Mouse (Mus musculus) midbrain, embryonic 14.5 days (tissue): ENCODE data around the gene Svbp. TPM values are rescaled to one million over a fixed set of nuclear protein-coding genes. Genes with fewer than 3 reads are reported as not detected.

Source experiments
- ATAC-seq: fragments of 200-750 bp; cut with Nextera tagmentation; 2 replicates; pipeline ENCODE4 v1.8.0; 2017; ENCODE audit warnings: moderate number of reproducible peaks, moderate library complexity; ENCODE audit not compliant: low FRiP score, low TSS enrichment
- DNase-seq: peaks from one replicate; pipeline ENCODE4 v3.0.0-alpha.2; 2015
- H3K27ac ChIP-seq: fragments of 300-500 bp; sonication (generic); replicated peaks from 2 replicates; pipeline ENCODE4 v1.5.1; 2014; ENCODE audit warnings: mild to moderate bottlenecking, low read depth, low read length, moderate library complexity
- H3K27me3 ChIP-seq: fragments of 300-500 bp; sonication (generic); 2 replicates; pipeline ENCODE4 v1.6.1; 2014; ENCODE audit warnings: low read length, control low read depth, mixed read lengths; ENCODE audit not compliant: control insufficient read depth, insufficient read depth
- H3K36me3 ChIP-seq: fragments of 300-500 bp; sonication (generic); 2 replicates; pipeline ENCODE4 v1.6.1; 2014; ENCODE audit warnings: low read length, control low read depth; ENCODE audit not compliant: control insufficient read depth, insufficient read depth
- H3K4me1 ChIP-seq: fragments of 300-500 bp; sonication (generic); 2 replicates; pipeline ENCODE4 v1.6.1; 2014; ENCODE audit warnings: mild to moderate bottlenecking, antibody characterized with exemption, low read length, control low read depth; ENCODE audit not compliant: control insufficient read depth, insufficient read depth
- H3K4me2 ChIP-seq: fragments of 300-500 bp; sonication (generic); 2 replicates; pipeline ENCODE4 v1.6.1; 2014; ENCODE audit warnings: mild to moderate bottlenecking, low read length, moderate library complexity
- H3K4me3 ChIP-seq: fragments of 300-500 bp; sonication (generic); replicated peaks from 2 replicates; pipeline ENCODE4 v1.5.1; 2014; ENCODE audit warnings: low read depth, low read length
- H3K9ac ChIP-seq: fragments of 300-500 bp; sonication (generic); replicated peaks from 2 replicates; pipeline ENCODE4 v1.6.1; 2014; ENCODE audit warnings: mild to moderate bottlenecking, low read length, moderate library complexity
- H3K9me3 ChIP-seq: fragments of 300-500 bp; sonication (generic); 2 replicates; pipeline ENCODE4 v1.6.1; 2016; ENCODE audit warnings: low read length, control low read depth, mixed read lengths; ENCODE audit not compliant: control insufficient read depth
- WGBS: fragments of 180-500 bp; shearing (Covaris S2); extraction: QIAGEN DNeasy Blood & Tissue Kit; methylation state at CpG from one replicate; pipeline ENCODE4 v1.1.7; 2014; 5-methylcytosine and 5-hydroxymethylcytosine counted together
- polyA plus RNA-seq: library from polyadenylated mRNA; unstranded; fragments of >200 nt; fragmentation: Nextera tagmentation; extraction: Ambion mirVana; gene quantifications from 2 replicates; pipeline ENCODE4 v1.2.1, GENCODE M21; 2014

The Svbp gene
- polyA plus RNA-seq, 1 experiment from 2014 or later, result 253 TPM

DNA sequence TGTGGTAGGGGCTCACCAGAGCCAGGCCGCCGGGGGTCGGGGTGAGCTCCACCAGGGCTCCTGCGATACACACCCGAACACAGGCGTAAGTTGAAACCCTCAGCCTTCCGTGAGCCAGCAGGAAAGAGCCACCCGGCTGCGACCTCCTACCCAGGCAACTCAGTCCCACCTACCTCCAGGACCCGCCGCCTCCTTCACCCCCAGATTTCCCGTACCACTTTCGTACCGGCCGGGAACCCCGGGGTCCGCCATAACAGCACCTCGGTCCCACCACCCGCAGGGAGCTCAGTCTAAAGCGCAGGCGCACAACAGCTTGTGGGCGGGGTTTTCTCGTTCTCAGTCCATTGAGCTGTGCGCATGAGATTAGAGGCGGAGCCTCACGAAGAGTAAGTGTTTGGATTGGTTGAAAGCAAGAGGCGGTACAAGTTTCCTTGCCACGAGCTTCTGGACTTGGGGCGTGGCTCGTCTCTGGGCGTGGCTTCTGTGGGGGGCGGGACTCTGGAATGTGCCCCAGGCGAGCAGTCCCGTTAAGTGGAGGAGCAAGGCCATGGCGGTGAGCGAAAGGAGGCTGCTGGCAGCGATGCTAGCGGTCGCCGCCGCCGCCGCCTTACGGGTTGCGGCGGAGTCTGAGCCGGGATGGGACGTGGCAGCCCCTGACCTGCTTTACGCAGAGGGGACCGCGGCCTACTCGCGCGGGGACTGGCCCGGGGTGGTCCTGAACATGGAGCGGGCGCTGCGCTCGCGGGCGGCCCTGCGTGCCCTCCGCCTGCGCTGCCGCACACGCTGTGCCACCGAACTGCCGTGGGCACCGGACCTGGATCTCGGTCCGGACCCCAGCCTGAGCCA, 37.5 kb downstream of the Svbp start, which contains the start of the genes AU022252 and P3h1:
Gene AU022252, minus strand, starts transcription at position 303 of the 846 bp plus-strand sequence.
Gene P3h1, plus strand, starts transcription at position 506 of the 846 bp plus-strand sequence.
- DNase-seq (peak; percentile 99), ATAC-seq (peak; percentile 98)
- H3K27me3 ChIP-seq, result no peaks in the 10 kb centered on the region
- H3K4me2 ChIP-seq, result peak within 1 kb of the TSS; percentile 93
- H3K4me3 ChIP-seq, result peak within 1 kb of the TSS; percentile 83
- H3K36me3 ChIP-seq, result peaks cover 16% of the 10 kb centered on the region; the same call in 1 of the 2 replicates
- WGBS, result under 1% methylated on average over 71 of the region's 71 CpGs
- peak within 1 kb of the TSS; percentile 53; the same call in 1 of the 2 replicates for H3K27ac ChIP-seq
- H3K9ac ChIP-seq, result peak within 1 kb of the TSS; percentile 65
- H3K4me1 ChIP-seq, result peaks cover 15% of the 10 kb centered on the region; the same call in 1 of the 2 replicates
- no peaks in the 10 kb centered on the region for H3K9me3 ChIP-seq

DNA sequence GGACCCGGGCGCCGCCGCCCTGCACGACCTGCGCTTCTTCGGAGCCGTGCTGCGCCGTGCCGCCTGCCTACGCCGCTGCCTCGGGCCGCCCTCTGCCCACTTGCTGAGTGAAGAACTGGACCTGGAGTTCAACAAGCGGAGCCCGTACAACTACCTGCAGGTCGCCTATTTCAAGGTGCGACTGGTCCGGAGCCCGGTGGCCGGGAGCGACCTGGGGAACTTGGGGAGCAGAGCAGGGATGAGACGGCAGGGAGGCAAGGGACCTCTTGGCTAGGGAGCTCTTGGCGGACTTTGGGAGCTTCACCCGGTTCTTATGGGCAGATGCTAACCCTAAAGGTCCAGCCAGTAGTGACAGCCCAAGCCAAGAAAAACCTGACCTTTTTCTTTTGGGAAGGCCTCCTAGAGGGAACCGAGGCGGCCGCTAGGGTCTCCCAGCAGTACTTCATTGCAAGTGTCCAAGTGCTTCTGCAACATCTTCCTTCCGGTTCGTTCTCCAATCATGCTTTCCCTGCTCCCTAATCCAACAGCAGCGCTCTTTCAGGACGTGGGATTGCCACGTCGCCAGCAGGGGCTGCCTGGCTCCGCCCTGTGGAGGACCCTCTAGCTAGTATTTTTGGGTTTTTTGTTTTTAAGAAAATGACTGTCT, 38.3 kb downstream of the Svbp start:
- H3K4me3 ChIP-seq, result peak overlapping the region; percentile 83
- no peaks in the 10 kb centered on the region for H3K27me3 ChIP-seq
- peaks cover 15% of the 10 kb centered on the region; the same call in 1 of the 2 replicates for H3K4me1 ChIP-seq
- peaks cover 10% of the 10 kb centered on the region; the same call in 1 of the 2 replicates for H3K36me3 ChIP-seq
- DNase-seq (peak; percentile 78), ATAC-seq (no peak; the same call in 1 of the 2 replicates)
- H3K9ac ChIP-seq, result peak overlapping the region; percentile 65
- H3K27ac ChIP-seq, result peak overlapping the region; percentile 53; the same call in 1 of the 2 replicates
- peak overlapping the region; percentile 93 for H3K4me2 ChIP-seq
- WGBS, result under 1% methylated on average over 36 of the region's 36 CpGs
- H3K9me3 ChIP-seq, result no peaks in the 10 kb centered on the region

DNA sequence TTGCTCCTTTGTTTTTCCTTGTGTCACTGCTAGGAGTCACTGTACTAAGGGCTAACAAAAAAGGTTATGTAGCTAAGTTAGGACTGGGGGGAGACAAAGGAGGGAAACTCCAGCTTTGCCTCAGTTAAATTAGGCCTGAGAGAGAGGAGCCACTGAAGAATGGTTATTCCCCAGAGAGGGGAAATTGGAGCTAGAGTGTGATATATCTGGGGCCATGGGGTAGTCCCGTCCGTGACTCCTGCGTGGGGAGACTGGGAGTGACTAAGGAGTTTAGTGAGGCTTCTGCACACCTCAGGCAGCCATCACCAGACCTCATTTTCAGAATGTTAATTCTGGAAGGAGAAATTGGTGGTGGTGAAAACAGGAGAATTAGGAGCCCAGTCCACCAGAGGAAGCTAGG, 39.2 kb downstream of the Svbp start:
- ATAC-seq (no peak), DNase-seq (no peak)
- 87% methylated on average over 3 of the region's 3 CpGs for WGBS
- Histone ChIP-seq H3K4me3 (no peak overlapping the region), H3K9me3 (no peaks in the 10 kb centered on the region), H3K4me2 (peak overlapping the region; percentile 93), H3K36me3 (peaks cover 10% of the 10 kb centered on the region; the same call in 1 of the 2 replicates), H3K27ac (no peak overlapping the region), H3K4me1 (peaks cover 16% of the 10 kb centered on the region; the same call in 1 of the 2 replicates), H3K9ac (no peak overlapping the region), H3K27me3 (no peaks in the 10 kb centered on the region)

DNA sequence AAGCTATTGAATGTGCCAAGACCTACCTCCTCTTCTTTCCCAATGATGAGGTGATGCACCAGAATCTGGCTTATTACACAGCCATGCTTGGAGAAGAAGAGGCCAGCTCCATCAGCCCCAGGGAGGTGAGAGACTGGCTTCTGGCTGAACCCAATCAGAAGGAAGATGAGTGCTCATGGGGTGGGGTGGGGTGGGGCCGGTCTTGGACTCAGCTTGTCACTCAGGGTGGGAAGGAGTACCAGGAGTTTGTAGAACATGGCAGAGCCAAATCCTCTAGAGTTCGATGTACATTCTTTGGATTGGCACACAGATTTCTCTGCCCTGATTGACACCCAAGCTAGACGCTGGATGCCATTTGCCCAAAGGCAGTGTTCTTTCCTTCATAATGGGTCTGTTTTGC, 43.6 kb downstream of the Svbp start:
- no peak for DNase-seq
- Histone ChIP-seq H3K4me2 (no peak overlapping the region), H3K9me3 (no peaks in the 10 kb centered on the region), H3K36me3 (peaks cover 34% of the 10 kb centered on the region), H3K4me3 (no peak overlapping the region), H3K27ac (0 out of 2 replicates have a peak overlapping the region, but pooled peaks have one; percentile 70), H3K4me1 (peaks cover 11% of the 10 kb centered on the region; the same call in 1 of the 2 replicates), H3K27me3 (no peaks in the 10 kb centered on the region), H3K9ac (no peak overlapping the region)
- 70% methylated on average over 3 of the region's 3 CpGs for WGBS
- no peak for ATAC-seq

DNA sequence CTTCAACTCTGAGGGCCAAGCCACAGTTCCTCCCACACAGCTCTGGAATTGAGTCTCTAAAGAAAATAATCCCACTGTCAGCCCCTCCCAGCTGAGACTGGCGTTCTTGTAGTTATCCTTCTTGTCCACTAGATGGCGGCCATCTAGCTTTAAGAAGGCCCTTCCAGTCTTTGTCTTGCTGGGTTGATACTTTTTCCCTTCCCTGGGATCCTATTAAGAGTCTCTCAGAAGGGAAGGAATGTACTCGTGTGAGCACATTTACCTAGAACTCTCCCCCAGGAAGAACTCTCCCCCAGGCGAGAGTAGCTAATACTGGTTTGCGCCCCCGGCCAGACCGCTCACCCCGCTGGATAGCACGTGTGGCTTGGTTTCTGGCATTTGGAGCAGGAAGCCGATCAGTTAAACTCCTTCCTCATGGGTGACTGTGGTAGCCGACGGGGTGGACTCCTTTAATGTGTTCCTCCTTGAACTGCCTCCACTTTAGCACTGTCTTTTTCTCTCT, 44.1 kb downstream of the Svbp start:
- H3K27ac ChIP-seq, result peak overlapping the region; percentile 70
- WGBS, result 36% methylated on average over 12 of the region's 12 CpGs
- H3K27me3 ChIP-seq, result no peaks in the 10 kb centered on the region
- H3K4me1 ChIP-seq, result peaks cover 6% of the 10 kb centered on the region; the same call in 1 of the 2 replicates
- H3K36me3 ChIP-seq, result peaks cover 40% of the 10 kb centered on the region
- DNase-seq, result peak; percentile 92
- H3K4me3 ChIP-seq, result no peak overlapping the region
- peak overlapping the region; percentile 32; the same call in 1 of the 2 replicates for H3K9ac ChIP-seq
- no peaks in the 10 kb centered on the region for H3K9me3 ChIP-seq
- peak overlapping the region; percentile 16; the same call in 1 of the 2 replicates for H3K4me2 ChIP-seq
- peak; percentile 60; the same call in 1 of the 2 replicates for ATAC-seq

DNA sequence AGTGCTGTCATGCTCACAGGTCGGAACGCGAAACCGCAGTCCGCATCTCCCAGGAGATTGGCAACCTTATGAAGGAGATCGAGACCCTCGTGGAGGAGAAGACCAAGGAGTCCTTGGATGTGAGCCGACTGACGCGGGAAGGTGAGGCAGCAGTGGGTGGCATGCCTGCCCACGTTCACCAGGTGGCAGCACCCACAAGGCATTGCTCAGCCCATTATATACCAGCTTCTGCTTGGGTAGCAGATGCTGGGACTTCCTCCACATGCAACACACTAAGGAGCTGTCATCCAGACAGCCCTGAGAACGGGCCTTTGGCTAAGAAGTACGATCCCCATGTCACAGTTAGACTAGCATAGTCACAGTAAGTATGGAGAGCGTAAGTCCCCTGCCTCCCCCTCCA, 46.6 kb downstream of the Svbp start:
- Histone ChIP-seq H3K27me3 (no peaks in the 10 kb centered on the region), H3K9me3 (no peaks in the 10 kb centered on the region), H3K36me3 (peaks cover 47% of the 10 kb centered on the region), H3K9ac (no peak overlapping the region), H3K4me3 (no peak overlapping the region), H3K4me2 (no peak overlapping the region), H3K27ac (no peak overlapping the region), H3K4me1 (0 out of 2 replicates have a peak, but pooled peaks cover 4% of the 10 kb centered on the region)
- DNase-seq, result peak; percentile 48
- no peak for ATAC-seq
- WGBS, result 92% methylated on average over 14 of the region's 14 CpGs

DNA sequence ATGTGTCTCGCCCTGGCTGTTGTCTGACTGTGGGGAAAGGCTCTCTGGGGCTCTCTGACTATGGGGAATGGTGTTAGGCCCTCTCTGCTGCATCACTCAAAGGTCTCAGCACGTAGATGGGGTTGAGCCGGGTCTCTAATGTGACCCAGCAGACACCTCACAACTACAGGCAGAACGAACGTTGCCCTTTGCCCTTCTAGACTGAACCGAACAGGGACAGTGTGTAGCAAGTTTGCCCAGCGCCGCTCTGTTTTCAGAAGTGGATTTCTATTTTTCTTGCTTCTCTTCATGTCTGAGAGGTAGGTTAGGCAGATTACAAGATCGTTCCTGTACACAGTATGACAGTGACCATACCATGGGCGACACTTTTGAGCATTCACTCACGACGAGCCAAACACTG, 47.5 kb downstream of the Svbp start:
- 93% methylated on average over 12 of the region's 12 CpGs for WGBS
- H3K4me2 ChIP-seq, result no peak overlapping the region

DNA sequence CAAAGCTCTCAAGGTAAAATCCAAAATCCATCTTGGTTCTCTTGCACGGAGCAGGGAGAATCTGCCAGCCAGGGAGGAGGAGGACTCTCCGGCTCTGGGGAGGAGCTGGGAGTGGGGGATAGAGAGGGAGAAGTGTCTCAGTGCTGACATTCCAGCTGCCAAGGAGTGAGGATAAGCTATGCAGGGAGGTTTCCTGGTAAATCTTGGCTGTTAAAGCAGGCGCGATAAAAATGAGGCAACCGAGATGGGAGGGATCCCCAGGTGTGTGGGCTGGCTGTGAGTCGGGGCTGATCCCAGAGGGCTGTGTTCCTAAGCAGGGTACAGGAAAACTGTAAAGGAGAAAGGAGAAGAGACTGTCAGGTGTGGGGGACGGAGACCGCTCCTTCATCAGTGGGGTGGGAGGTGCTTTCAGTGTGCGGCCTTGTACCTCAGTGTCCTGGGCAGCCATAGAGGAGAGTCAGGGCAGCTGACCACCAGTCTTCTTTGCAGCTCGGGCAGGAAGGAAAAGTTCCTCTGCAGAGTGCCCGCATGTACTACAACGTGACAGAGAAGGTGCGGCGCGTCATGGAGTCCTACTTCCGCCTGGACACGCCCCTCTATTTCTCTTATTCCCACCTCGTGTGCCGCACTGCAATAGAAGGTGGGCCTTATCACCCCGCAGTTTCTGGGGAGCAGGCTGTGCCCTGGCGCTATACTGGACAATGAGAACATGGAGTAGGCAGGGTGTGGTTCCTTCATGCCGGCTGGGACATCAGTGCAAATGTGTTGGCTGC, 49.5 kb downstream of the Svbp start:
- WGBS, result 84% methylated on average over 22 of the region's 22 CpGs
- no peak overlapping the region for H3K9ac ChIP-seq
- DNase-seq (no peak), ATAC-seq (no peak)
- 0 out of 2 replicates have a peak, but pooled peaks cover 3% of the 10 kb centered on the region for H3K4me1 ChIP-seq
- H3K4me3 ChIP-seq, result no peak overlapping the region
- no peak overlapping the region for H3K27ac ChIP-seq
- peaks cover 46% of the 10 kb centered on the region for H3K36me3 ChIP-seq
- H3K4me2 ChIP-seq, result no peak overlapping the region
- no peaks in the 10 kb centered on the region for H3K27me3 ChIP-seq
- no peaks in the 10 kb centered on the region for H3K9me3 ChIP-seq

More for the DNA sequence above, 47.5 kb downstream of the Svbp start:
- peaks cover 46% of the 10 kb centered on the region for H3K36me3 ChIP-seq
- H3K9ac ChIP-seq, result no peak overlapping the region
- no peak for ATAC-seq
- no peak overlapping the region for H3K4me3 ChIP-seq
- H3K9me3 ChIP-seq, result no peaks in the 10 kb centered on the region
- DNase-seq, result no peak
- no peaks in the 10 kb centered on the region for H3K27me3 ChIP-seq
- no peak overlapping the region for H3K27ac ChIP-seq
- H3K4me1 ChIP-seq, result 0 out of 2 replicates have a peak, but pooled peaks cover 5% of the 10 kb centered on the region
